Mouse (Mus musculus) cerebellum, adult 9-11 months (tissue): ENCODE measurements around the gene Gm11096.

Source experiments
- DNase-seq: peaks from one replicate; pipeline ENCODE4 v3.0.0; 2022

The Gm11096 gene

DNA sequence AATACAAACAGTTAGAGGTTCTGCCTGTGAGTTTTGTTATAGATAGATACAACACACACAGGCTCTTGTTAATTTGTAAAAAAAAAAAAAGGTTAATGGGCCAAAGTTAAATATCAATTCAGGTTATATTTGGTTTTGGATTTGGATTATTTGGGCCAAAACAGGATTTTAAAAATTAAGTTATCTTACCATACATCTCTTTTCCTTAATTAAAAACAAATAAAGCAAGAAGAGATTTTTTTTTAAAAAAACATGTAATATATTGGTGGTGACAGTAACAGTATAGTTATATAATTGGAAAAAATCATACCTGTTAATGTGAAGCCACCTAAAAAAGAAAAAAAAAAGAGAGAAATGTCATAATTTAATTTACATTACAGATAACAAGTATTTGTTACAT is at the start of gene Gm11096:
Gene Gm11096, plus strand, starts transcription at position 301 of the 400 bp plus-strand sequence.
- DNase-seq, result no peak

DNA sequence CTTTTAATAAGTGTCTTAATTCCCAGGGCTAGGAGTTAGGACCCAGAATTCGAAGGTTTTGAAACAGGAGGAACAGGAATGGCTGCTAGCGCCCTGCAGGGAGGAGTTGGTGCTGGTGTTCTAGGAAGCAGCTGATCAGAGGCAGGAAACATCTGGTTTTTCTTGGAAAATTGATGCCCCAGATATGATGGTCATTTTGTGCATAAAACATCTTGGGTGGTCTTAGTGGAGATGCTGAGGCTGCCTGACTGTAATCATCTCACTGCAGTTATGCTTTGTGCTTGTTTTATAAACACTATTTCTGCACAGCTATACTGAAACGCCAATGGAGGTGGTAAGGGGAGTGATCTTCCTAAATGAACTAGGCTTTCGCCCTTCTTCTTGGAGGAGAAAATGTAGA is 48.5 kb upstream of the Gm11096 start:
- DNase-seq, result no peak

DNA sequence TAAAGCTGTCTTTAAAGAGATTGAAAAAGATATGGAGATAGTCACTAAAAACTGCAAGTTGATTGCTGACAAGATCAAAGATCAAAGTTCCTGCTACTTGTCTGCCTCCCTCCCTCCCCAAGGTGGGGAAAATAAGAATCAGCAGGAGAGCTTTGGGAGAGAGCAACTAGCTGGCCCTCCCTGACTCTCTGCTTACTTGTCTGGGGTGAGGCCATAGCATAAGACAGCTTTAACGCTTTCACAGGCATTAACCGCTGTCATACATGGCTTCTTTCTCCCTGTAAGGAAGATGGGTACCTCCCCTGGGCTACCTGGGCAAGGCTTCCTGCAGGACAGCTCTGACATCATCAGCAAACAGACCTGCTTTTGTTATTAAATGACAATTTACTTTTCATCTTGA is 47.4 kb upstream of the Gm11096 start:
- DNase-seq, result no peak

DNA sequence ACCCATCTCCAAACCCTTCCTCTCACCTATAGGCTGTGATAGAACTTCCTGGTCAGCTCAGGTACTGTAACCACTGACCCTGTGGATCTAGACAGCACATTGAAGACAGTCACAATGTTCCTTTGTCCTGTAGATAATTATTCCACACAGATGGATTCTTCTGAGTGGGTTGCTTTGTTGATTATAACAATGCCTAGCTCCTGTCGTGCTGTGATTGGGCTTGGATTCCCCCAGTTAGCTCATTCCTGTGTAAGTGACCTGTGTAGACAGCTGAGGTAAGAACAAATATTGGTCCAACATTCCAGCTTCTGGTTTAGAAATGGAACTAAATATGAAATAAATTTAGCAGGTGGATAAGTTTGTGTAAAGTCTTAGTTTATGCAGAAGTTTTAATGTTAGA is 44.1 kb upstream of the Gm11096 start:
- DNase-seq, result no peak

DNA sequence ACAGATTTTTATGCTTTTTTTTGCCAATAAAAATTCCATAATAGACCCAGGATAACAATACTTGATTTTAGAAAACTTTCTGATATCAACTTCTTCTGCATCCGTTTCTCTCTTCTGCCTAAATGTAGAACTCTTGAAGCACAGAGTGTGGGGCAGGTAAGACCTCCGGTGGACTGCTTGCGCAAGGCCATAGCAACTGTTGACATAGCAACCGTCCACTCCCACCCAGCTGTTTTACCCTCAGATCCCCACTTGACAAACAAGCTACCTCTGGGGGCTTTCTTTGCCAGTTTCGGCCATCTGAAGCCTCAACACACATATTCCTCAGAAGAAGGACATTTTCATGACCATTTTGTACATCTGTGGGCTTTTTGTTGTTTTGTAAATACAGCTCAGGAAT is 41.2 kb upstream of the Gm11096 start:
- no peak for DNase-seq

DNA sequence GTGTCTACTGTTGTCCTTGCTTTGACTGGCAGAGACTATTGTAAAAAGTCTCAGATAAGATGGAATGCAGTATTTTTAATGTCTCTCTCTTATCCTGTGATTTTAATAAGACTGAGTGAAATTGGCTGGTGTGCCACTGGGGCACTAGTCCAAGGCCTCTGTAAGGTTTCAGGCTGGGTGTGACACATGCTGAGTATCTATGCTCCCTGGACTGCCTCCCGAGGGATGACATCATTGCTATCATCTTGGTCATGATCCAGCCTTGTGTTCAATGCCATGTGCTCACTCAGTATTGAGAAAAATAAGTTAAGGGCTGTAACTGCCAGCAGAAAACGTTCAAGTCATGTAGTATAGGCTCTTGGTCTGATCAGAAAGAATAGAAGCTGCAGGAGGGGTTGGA is 38.9 kb upstream of the Gm11096 start:
- DNase-seq, result peak; percentile 57

DNA sequence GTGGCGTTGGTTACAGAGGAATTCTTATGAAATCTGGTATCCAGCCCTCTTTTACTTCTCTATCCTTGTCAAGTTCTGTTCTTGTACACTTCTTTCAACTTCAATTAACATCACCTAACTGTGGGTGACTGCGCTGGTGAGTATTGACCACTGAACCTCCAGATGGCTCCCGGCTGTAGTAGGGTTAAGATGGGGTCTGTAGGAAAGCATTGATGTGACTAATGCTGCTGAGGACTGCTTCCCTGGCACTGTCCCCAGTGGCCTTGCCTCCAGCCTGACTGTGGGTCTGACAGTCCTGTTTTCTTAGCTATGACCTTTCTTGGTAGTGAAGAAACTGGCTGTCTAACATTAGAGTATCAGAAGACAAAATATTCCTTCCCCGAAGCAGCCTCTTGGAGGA is 38.4 kb upstream of the Gm11096 start:
- DNase-seq, result no peak

DNA sequence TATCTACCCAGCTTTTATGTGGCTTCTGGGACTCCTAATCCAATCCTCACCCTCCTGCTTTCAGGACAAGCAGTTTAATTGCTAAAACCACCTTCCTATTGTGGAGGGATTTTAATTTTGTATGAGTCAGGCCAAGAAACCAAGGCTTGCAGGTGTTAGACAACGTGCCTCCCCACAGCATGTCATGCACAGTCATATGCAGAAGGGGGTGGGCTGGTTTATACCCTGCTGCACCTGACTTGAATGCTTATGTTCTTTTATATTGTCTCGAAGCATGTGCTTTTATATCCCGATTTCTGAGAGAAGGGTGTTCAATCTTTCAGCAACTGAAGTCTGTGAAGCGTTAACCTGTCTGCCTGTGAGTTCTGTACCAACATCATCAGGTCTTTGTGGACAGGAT is 37.3 kb upstream of the Gm11096 start:
- DNase-seq, result no peak

DNA sequence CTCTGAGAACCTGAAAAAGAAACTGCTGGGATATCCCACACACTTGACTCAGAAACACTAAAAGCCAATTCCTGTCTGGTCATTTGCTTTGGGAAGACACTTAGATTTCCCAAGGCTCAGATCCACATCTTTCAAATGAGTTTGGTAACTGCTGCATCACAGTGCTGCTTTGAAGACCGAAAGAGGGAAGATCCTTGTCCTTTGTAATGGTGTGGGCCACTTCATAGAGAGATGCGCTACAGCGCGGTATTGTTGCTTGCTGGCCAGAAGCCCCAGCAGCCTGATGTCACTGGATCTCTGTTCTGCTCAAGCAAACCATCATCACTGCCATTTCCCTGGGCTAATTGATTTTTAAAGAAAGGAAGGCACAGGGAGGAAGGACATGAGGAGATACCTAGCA is 28.8 kb upstream of the Gm11096 start:
- no peak for DNase-seq

DNA sequence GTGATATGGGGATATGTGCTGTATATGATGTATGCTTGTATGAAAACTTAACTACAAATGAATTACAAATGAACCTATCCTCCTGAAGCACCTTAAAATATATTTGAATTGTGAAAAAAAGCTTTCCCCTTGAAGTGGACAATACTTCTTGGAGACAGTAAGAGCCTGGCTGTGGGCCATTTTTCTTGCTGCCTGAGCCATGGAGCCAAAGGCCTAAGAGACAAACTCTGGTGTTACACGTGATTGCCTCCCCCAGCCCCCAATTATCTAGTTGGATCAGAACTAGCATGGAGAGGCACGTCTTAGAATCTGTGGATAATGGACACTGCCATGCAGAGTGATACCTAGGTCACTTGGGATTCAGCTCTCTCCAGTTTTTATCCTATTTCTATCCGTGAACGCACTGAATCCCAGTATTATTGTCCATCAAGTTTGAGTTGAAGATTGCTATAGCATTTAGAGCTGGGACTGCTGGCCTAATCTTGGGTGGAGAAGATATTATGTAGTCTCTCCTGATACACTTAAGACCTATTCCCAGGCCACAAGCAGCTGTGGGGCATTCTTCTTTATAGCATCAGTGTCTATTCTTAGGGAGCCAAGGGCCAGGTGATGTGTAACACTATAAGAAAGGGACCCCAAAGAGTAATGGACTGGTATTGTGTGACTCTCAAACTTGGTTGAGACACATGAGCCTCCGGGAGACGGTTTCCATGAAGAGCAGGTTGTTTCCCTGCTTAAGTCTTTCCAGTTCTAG is 25.0 kb upstream of the Gm11096 start:
- DNase-seq, result no peak

DNA sequence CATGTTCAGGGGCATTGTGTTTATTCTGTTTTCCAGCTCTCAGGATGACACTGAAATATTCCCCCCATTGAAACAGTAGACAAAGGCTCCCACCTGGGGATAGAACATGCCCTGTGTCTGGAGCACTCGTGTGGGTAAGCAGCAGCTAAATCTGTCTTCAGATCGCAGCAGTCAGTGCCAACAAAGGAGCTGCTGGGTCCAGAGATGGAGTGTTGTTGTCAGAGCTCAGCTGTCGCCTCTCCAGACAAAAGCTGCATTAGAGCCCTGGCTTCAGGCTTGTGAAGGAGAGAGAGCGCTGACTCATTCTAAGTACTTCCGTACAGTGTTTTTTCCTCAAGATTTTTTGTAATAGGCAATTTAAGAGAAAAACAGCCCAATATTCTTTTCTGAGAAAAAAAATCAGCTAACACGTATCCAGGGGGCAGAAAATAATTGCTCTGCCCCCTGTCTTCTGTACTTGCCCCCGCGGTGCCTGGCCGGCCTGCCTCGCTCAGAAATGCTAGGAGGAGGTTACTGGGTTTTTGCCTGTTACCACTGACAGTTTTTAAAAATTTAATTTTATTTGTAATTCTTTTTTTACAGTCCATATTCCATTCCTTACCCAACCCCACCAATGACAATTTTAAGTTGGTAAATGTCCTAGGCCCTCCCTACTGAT is 21.6 kb upstream of the Gm11096 start:
- DNase-seq, result peak; percentile 23

DNA sequence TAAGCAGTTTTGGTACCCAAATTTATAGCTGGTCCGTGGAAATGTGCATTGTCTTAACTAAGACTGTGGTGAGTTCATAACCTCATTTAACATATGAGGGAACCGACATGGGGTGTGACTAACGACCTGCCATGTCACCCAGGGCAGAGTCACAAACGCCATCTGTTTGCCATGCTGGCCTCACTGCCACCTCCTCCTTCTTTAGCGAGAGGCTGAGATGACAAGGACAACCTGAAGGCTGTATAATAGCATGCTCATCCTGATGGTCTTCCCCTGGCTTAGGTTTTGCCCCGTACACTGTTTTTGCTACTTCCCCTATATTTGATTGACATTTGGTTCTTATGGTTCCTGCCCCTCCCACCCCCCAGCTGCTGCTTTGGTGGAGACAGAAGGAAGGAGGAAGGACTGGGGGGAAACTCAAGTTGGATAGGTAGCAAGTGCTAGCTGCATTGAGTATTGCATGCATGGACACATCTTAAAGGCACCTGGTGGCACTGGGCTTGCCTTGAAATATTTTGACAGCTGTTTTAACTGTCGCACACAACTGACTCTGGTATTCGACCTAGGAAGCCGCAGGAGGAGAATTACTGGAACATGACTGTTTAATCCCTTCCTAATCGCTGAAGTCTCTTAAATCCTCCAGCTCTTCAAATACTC is 17.2 kb upstream of the Gm11096 start:
- DNase-seq, result peak; percentile 40

DNA sequence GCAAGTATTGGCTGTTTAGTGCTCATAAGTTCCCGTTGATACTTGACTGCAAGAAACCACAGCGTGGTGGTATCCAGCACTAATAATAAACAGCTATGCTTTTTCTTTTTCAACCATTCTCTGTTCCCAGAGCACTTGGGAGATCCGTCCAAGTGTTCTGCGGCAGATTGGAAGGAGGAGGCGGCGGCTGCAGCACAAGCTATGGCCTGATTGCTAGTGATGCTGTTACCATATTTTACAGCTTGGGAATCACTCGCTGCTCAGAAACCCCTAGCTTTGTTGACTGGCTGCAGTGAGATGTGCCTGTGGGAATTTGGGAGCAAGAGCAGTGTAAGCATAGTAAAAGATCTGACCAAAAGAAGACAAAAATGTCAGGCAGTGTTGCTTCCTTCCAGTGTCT is 14.3 kb upstream of the Gm11096 start:
- no peak for DNase-seq

DNA sequence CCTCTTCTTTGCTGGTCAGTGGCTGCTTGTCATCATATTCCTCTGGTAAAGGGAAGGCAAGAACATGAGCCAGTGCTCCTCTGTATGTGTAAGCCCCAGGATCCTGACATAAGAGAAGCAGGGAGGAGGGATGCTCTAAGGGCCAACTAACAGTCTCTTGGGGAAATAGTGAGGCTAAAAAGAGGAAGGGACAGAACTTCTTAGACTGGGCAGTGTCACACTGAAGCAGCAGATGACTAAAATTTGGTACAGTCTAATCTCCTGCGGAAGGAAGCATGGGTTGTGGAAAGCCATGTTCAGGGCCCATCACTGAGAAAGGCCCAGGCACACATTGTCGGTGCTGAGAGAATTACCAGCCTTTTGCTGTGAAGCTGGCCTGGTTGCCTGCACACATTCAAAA is 8.8 kb upstream of the Gm11096 start:
- no peak for DNase-seq

DNA sequence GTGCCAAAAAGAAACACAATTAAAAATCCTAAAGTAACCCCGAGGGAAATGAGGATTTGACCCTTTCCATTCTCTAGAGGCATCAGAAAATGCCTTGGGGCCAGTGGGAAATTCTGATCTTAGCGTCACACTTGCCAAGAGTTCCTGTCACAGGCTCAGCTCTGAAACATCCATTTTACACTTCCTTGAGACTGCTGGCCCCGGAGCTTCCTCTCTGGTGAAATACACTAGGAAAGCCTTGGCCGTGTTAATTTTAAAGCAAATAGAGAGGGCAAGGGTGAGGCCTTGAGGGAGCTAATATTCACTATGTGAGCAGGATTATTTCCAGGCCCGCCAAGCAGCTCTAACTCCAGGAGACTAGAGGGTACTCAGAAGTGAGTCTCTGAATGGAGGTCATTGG is 8.4 kb upstream of the Gm11096 start:
- no peak for DNase-seq

DNA sequence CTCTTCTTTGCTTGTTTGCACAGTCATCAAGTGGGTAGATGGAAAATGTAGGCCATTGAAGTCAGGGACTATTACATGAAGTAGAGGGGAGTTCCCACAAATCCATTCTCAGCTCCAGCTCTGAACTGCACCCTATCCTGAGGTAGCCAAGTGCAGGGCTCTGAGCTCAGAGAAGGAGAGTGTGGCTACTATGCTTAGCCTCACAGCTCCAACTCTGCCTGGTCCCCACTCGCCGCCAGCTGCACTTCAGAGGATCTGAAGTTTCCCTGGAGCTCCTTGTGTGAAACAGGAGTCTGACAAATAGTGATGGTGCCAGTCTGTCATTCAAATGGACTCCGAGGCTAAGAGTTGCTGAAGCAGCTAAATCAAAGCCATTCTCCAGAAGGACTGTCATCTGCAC is 13.7 kb downstream of the Gm11096 start:
- no peak for DNase-seq

DNA sequence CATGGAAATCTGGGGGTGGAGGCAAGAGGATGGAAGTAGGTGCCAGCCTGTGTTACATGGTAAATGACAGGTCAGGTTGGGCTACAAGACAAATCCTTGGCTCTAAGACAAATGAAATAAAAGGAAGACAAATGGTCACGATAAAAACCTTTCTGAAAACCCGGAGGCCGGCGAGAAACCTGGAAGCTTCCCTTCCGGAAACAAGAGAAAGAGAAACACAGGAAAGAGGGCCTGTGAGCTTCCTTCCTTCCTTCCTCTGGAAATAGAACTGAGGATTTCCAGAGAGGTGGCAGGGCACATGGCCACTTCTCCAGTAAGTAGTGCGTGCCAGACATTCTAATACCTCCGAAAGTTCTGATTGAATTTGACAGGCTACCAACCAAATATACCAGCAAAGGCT is 14.4 kb downstream of the Gm11096 start:
- no peak for DNase-seq

DNA sequence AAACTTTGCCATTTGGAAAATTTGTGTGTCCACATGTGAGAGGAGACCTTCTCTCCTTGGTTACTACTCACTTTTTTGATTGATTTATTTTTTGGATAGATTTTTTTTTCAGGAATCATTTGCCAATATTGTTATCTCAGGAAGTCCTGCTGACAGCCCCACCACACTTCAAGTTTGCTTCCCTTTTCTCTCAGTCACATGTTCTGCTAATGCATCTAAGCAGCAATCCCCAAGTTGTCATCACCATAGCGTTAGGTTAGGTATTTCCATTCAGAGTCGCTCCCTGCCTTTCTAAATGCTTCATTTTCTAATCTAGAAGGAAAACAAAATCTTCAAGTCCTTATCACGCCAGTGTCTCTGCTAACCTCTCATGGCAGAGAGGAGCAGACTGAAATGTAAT is 17.8 kb downstream of the Gm11096 start:
- DNase-seq, result no peak

DNA sequence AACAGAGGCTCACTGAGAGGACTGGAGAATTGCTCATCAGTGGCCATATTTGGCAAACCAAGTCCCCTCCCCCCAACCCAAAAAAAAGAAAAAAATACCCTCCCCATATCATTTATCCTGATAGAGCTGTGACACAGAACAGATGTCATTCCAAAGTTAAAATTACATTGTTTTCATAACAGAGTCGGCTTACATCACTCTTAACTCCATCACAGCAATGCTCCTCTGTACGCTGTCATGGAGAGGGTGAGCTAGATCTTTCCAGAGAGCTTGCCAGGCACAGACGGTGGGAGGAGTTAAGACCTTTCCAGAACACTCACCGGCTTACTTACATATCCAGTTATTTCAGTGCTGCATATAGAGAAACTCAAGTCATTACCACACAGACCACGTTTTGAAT is 27.4 kb downstream of the Gm11096 start:
- DNase-seq, result no peak

DNA sequence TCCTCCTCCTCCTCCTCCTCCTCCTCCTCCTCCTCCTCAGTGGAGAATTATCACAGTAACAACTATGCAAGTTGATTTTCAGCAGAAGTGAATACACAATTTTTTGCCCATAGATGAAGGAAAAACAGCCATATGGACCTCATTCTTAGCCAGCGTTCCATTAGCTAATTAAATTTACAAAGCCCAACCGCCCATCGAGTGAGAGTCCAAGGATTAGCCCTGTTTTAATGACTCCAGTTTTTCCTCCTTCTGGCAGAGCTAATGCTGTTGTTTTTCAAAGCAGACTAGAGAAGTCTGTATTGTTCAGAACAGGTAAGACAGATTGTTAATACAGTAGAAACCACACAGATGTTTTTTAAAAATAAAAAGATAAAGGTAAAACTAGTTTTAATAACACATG is 31.8 kb downstream of the Gm11096 start:
- no peak for DNase-seq

DNA sequence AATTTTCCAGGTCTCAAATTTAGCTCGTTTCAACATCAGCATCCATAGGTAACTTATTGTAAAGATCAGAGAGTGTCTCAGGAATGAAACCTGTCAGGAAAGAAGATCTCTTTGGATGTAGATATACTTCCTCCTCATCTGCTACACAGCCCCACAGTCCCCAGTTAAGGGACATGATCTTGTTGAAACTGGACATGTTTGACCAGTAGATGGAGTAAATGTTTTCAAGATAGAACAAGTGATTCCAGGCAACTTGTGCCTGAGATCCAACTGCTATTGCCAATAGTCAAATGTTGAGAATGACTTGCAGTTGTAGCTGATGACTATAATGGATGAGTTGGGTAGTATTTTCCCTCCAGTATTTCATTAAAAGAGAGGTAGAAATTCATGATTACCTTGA is 35.9 kb downstream of the Gm11096 start:
- no peak for DNase-seq

DNA sequence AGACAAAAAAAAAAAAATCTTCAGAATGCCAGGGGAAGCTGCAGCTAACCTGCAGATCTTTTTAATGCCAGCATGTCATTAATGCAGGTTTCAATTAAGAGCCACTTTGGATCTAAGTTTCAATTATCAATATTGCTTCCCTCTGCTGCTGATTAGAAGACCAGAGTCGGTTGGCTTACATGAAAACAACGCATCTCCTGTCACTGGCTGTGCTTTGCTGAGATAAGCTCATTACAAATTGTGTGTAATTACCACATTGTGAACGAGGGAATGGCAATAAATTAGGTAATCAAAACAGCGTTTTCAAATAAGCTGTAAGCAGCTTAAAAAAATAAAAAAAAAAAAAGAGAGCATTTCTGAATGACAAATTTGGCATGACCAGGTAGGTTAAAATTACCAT is 38.2 kb downstream of the Gm11096 start:
- no peak for DNase-seq

DNA sequence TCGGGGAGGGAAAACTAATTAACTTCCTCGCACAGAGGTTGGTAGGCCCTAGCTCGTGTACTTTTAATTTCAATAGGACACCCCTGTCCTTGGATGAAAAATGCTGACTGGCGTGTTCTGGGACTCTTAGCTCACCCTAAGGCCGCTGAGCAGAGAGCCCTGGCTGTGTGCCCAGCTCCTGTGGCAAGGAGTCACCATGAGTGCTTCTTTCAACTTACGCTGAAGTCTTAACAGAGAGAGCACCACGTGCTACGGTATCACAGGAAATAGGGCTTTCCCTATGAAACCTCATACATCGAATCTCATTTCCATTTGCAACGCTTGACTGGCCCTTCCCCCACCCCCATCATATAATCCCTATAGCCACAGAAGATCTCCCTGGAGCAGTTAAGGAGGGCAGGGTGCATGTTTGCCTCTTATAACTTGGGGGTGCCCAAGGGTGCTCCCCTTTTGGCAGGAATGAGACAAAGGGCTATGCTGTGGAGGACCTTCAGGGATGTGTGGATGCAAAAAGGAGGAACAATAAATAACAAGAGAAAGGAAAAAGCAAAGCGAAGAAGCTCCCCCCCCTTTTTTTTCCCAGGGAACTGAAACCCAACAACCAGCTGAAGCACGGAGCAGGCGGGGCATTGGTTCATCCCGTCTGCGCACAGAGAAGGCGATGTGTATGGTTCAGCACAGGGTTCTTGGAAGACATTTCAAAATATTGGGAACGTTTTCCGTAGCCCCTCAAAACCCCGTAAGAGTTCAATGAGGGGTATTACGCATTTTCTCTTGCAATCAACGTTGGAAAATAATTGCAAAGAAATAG is 39.0 kb downstream of the Gm11096 start:
- DNase-seq, result no peak
